Mouse (Mus musculus) kidney, embryonic 15.5 days (tissue): ENCODE data around the gene Ogfod1. TPM values are rescaled to one million over a fixed set of nuclear protein-coding genes. Genes with fewer than 3 reads are reported as not detected.

Experiments used
- polyA plus RNA-seq: library from polyadenylated mRNA; unstranded; fragments of >200 nt; fragmentation: Nextera tagmentation; extraction: Ambion mirVana; gene quantifications from 2 replicates; pipeline ENCODE4 v1.2.1, GENCODE M21; 2015

The Ogfod1 gene
- polyA plus RNA-seq, 1 experiment from 2014 or later, result 12.8 TPM

Other genes starting within 250 kb of the Ogfod1 start
- 2.3 and 6.0 TPM in 2 replicates for gene Gnao1, start 227.2 kb upstream of the Ogfod1 start, polyA plus RNA-seq
- 45.4 and 49.3 TPM in 2 replicates for gene Amfr, start 24.4 kb upstream of the Ogfod1 start, polyA plus RNA-seq
- gene Nudt21, start 167 bp upstream of the Ogfod1 start, polyA plus RNA-seq, result 120 and 137 TPM in 2 replicates
- 11.9 and 15.7 TPM in 2 replicates for gene Bbs2, start 61.7 kb downstream of the Ogfod1 start, polyA plus RNA-seq
- gene Mt4, start 100.0 kb downstream of the Ogfod1 start, polyA plus RNA-seq, result not detected in 2 replicates
- 2.9 and 7.1 TPM in 2 replicates for gene Mt3, start 115.4 kb downstream of the Ogfod1 start, polyA plus RNA-seq
- gene Mt2, start 135.5 kb downstream of the Ogfod1 start, polyA plus RNA-seq, result 163 and 178 TPM in 2 replicates
- 519 and 582 TPM in 2 replicates for gene Mt1, start 141.9 kb downstream of the Ogfod1 start, polyA plus RNA-seq
- gene Nup93, start 177.4 kb downstream of the Ogfod1 start, polyA plus RNA-seq, result 89.6 and 91.6 TPM in 2 replicates